Mouse (Mus musculus) ovary, adult 10 weeks (tissue): Measurements from ENCODE around the gene Stxbp6. TPM values are rescaled to one million over a fixed set of nuclear protein-coding genes. Genes with fewer than 3 reads are reported as not detected.

Source experiments
- polyA plus RNA-seq: library from polyadenylated mRNA; stranded (reverse); fragments of 350-450 nt; fragmentation: Illumina TruSeq; extraction: RNeasy Lipid Tissue Mini Kit (QIAGEN cat#74804); gene quantifications from one replicate; pipeline ENCODE4 v1.2.3, GENCODE M21; 2014

Gene Stxbp6
- 72.2 TPM for polyA plus RNA-seq

GRCm38 (mm10) chr12:45074611-45075342 lies at the start of gene Stxbp6:
Gene Stxbp6, minus strand, starts transcription at chr12:45074709.

